Mouse (Mus musculus) stomach, embryonic 15.5 days (tissue): ENCODE results near the gene Rbm24. TPM values are rescaled to one million over a fixed set of nuclear protein-coding genes. Genes with fewer than 3 reads are reported as not detected.

ENCODE experiments used
- ATAC-seq: fragments of 200-750 bp; cut with Nextera tagmentation; 2 replicates; pipeline ENCODE4 v1.8.0; 2017; ENCODE audit warnings: low read depth, moderate number of reproducible peaks, moderate TSS enrichment; ENCODE audit not compliant: insufficient read depth, low FRiP score
- H3K27ac ChIP-seq: fragments of 300-500 bp; sonication (generic); 2 replicates; pipeline ENCODE4 v1.5.1; 2015; ENCODE audit warnings: mild to moderate bottlenecking, inconsistent platforms
- H3K27me3 ChIP-seq: fragments of 300-500 bp; sonication (generic); replicated peaks from 2 replicates; pipeline ENCODE4 v1.6.1; 2015; ENCODE audit warnings: inconsistent platforms
- H3K36me3 ChIP-seq: fragments of 300-500 bp; sonication (generic); 2 replicates; pipeline ENCODE4 v1.6.1; 2015; ENCODE audit warnings: inconsistent platforms
- H3K4me1 ChIP-seq: fragments of 300-500 bp; sonication (generic); 2 replicates; pipeline ENCODE4 v1.6.1; 2015; ENCODE audit warnings: inconsistent platforms
- H3K4me2 ChIP-seq: fragments of 300-500 bp; sonication (generic); 2 replicates; pipeline ENCODE4 v1.6.1; 2015; ENCODE audit warnings: mild to moderate bottlenecking, inconsistent platforms
- H3K4me3 ChIP-seq: fragments of 300-500 bp; sonication (generic); replicated peaks from 2 replicates; pipeline ENCODE4 v1.5.1; 2015; ENCODE audit warnings: inconsistent platforms
- H3K9ac ChIP-seq: fragments of 300-500 bp; sonication (generic); 2 replicates; pipeline ENCODE4 v1.6.1; 2015; ENCODE audit warnings: inconsistent platforms
- H3K9me3 ChIP-seq: fragments of 300-500 bp; sonication (generic); 2 replicates; pipeline ENCODE4 v1.6.1; 2016; ENCODE audit warnings: inconsistent platforms
- WGBS: fragments of 180-500 bp; shearing (Covaris S2); methylation state at CpG from one replicate; pipeline ENCODE4 v1.1.7; 2015; 5-methylcytosine and 5-hydroxymethylcytosine counted together
- polyA plus RNA-seq: library from polyadenylated mRNA; unstranded; fragments of >200 nt; fragmentation: Nextera tagmentation; extraction: Ambion mirVana; gene quantifications from 2 replicates; pipeline ENCODE4 v1.2.1, GENCODE M21; 2015

Rbm24 gene
- 2.2 and 2.3 TPM in 2 replicates for polyA plus RNA-seq

DNA sequence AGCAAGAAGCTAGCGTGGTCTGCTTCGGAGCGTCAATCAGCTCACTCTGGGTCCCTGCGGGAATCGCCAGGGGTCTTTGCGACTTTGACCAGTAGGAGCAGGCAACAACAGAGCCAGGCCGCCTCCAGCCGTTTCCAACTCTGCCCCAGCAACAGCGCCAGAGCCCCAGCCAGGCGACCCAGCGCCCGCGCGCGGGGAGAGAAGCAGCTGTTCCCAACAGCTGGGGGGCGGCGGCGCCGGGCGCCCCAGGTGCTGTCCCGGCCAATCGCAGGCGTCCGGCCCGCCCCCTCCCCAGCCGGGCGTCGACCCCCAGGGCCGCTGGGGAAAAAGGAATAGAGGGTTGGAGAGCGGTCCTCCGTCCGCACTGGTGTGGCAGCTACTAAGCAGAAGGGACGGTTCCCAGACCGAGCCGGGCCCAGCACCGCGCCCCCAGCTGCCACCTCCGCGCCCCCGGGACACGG, at the start of gene Rbm24:
Rbm24 (plus strand) TSS at position 294 of the 461 bp plus-strand sequence.
- no peaks in the 10 kb centered on the region for H3K36me3 ChIP-seq
- H3K27ac ChIP-seq, result no peak within 1 kb of the TSS
- H3K4me1 ChIP-seq, result peaks cover 6% of the 10 kb centered on the region; the same call in 1 of the 2 replicates
- peak within 1 kb of the TSS; percentile 52 for H3K4me3 ChIP-seq
- WGBS, result under 1% methylated on average over 39 of the region's 41 CpGs
- no peaks in the 10 kb centered on the region for H3K27me3 ChIP-seq
- H3K9me3 ChIP-seq, result no peaks in the 10 kb centered on the region
- ATAC-seq, result peak; percentile 66; the same call in 1 of the 2 replicates
- peak within 1 kb of the TSS; percentile 95 for H3K4me2 ChIP-seq
- H3K9ac ChIP-seq, result peak within 1 kb of the TSS; percentile 20; the same call in 1 of the 2 replicates

DNA sequence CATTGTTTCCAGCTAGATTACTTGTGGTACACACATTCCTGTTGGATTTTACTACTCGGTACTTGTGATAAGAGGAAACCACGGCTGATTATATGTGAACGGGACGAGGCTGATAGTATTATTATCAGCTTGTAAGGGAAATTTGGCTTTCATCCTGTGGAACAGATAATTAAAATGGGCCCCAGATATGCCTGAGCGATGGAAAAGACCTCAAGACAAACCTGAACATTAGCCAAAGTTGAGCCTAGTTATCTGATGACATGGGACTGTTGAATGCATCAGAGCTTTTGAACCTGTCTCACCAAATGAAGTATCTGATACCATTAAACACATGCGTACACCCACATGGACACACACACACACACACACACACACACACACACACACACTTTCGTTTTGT, 45.4 kb upstream of the Rbm24 start:
- Histone ChIP-seq H3K27me3 (no peaks in the 10 kb centered on the region), H3K4me2 (no peak overlapping the region)
- WGBS, result 68% methylated on average over 7 of the region's 7 CpGs

DNA sequence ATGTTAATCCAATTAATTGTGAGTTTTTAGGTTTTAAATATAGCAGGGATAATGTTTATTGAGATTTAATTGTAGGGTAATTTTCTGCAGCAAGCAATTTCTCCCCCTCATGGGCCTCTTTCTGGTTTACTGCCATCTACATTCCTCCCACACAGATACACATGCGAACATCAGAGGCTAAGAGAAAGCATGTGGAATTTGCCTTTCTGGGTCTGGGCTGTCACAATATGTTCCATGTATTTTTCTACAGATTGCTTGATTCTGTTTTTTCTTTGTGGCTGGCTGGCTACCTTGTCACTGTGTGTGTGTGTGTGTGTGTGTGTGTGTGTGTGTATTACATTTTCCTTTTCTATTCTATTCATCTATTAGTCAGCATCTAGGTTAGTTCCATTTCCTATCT, 42.9 kb upstream of the Rbm24 start:
- 68% methylated on average over 1 of the region's 1 CpGs for WGBS
- H3K4me2 ChIP-seq, result no peak overlapping the region
- no peak overlapping the region for H3K4me3 ChIP-seq
- H3K36me3 ChIP-seq, result no peaks in the 10 kb centered on the region
- no peak overlapping the region for H3K27ac ChIP-seq
- no peaks in the 10 kb centered on the region for H3K4me1 ChIP-seq
- ATAC-seq, result no peak
- no peaks in the 10 kb centered on the region for H3K9me3 ChIP-seq
- no peaks in the 10 kb centered on the region for H3K27me3 ChIP-seq
- H3K9ac ChIP-seq, result no peak overlapping the region

More for the DNA sequence above, 45.4 kb upstream of the Rbm24 start:
- no peak for ATAC-seq
- no peaks in the 10 kb centered on the region for H3K36me3 ChIP-seq
- no peak overlapping the region for H3K4me3 ChIP-seq
- H3K4me1 ChIP-seq, result no peaks in the 10 kb centered on the region
- H3K9me3 ChIP-seq, result no peaks in the 10 kb centered on the region
- H3K9ac ChIP-seq, result no peak overlapping the region
- H3K27ac ChIP-seq, result no peak overlapping the region

DNA sequence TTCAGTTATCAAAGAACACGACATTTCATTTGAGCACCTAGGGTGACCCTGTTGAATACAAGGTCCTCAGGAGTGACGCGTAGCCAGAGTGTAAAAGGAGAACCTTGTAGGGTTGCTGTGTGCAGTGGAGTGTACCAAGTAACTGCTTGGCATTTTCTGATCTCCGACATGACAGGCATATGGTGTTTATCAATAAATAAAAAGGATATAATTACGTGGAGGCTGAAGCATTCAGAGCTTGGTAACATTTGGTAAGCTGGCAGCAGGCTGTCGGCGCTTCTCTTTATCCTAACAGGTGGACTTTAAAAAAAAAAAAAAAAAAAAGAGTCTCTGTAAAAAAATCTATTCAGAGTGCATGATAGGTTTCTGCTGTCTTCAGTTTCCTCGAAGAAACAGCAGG, 30.8 kb upstream of the Rbm24 start:
- Histone ChIP-seq H3K27me3 (no peaks in the 10 kb centered on the region), H3K36me3 (no peaks in the 10 kb centered on the region), H3K4me3 (no peak overlapping the region), H3K27ac (no peak overlapping the region), H3K9ac (no peak overlapping the region), H3K9me3 (no peaks in the 10 kb centered on the region), H3K4me2 (no peak overlapping the region), H3K4me1 (no peaks in the 10 kb centered on the region)
- ATAC-seq, result no peak
- 85% methylated on average over 8 of the region's 8 CpGs for WGBS

DNA sequence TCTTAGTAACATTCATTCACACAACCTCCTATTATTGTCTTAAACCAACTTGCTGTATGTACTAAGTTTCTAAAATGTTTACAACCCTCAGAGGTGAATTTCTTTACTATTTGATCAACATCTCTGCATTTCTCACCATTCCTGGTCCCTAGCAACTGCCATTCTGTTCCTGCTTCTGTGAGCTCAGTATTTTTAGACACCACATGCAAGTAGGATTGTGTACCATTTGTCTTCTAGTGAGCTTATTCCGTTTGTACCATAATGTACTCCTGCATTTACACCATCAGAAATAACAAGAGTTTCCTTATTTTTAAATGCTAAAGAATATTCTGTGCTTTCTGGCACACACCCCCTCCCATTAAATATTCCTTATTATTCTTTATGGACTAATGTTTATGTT, 26.6 kb upstream of the Rbm24 start:
- H3K9ac ChIP-seq, result no peak overlapping the region
- no peak overlapping the region for H3K4me3 ChIP-seq
- no peaks in the 10 kb centered on the region for H3K36me3 ChIP-seq
- no peak overlapping the region for H3K4me2 ChIP-seq
- ATAC-seq, result no peak
- WGBS, result 70% methylated on average over 1 of the region's 1 CpGs
- no peaks in the 10 kb centered on the region for H3K9me3 ChIP-seq
- H3K4me1 ChIP-seq, result no peaks in the 10 kb centered on the region
- no peak overlapping the region for H3K27ac ChIP-seq
- no peaks in the 10 kb centered on the region for H3K27me3 ChIP-seq

DNA sequence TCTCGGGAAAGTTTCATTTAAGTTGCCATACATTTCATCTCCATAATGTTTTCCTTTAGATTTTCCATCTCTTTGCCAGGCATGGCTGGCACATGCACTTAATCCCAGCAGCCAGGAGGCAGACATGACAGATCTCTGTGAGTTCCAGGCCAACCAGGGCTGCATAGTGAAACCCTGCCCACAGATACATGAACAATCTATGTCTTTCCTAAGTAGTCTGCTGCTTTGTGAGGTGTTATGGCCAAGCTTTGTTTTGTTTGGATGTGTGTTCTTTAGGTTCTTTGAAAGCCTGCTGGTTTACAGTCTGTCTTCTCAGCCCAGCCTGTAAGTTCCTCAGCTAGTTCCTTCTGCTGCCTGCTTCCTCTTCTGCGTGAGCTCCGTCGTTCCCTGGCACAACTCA, 25.3 kb upstream of the Rbm24 start:
- Histone ChIP-seq H3K4me3 (no peak overlapping the region), H3K36me3 (no peaks in the 10 kb centered on the region), H3K27me3 (no peaks in the 10 kb centered on the region), H3K27ac (no peak overlapping the region), H3K4me1 (no peaks in the 10 kb centered on the region), H3K9me3 (no peaks in the 10 kb centered on the region), H3K4me2 (no peak overlapping the region), H3K9ac (no peak overlapping the region)
- no peak for ATAC-seq
- WGBS, result 75% methylated on average over 4 of the region's 4 CpGs

DNA sequence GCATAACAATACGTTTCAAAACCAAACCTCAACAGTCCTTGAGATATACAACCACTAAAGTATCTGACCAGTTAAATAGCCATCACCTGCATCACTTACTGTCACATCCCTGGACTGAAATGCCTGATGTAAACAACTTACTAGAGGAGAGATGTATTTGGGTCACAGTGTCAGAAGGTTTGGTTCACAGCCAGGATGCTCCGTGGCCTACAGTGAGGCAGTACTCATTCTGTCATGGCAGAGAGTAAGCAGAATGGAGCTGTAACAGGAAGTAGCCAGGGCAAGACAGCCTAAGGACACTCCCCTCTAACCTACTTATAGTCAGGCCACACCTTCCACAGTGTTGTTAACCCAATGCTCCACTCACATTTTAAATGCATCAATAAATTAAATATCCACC, 24.3 kb upstream of the Rbm24 start:
- ATAC-seq, result no peak
- no peaks in the 10 kb centered on the region for H3K27me3 ChIP-seq
- 59% methylated on average over 2 of the region's 2 CpGs for WGBS
- H3K27ac ChIP-seq, result no peak overlapping the region
- no peaks in the 10 kb centered on the region for H3K4me1 ChIP-seq
- no peaks in the 10 kb centered on the region for H3K36me3 ChIP-seq
- H3K4me3 ChIP-seq, result no peak overlapping the region
- H3K4me2 ChIP-seq, result no peak overlapping the region
- H3K9me3 ChIP-seq, result no peaks in the 10 kb centered on the region
- no peak overlapping the region for H3K9ac ChIP-seq

DNA sequence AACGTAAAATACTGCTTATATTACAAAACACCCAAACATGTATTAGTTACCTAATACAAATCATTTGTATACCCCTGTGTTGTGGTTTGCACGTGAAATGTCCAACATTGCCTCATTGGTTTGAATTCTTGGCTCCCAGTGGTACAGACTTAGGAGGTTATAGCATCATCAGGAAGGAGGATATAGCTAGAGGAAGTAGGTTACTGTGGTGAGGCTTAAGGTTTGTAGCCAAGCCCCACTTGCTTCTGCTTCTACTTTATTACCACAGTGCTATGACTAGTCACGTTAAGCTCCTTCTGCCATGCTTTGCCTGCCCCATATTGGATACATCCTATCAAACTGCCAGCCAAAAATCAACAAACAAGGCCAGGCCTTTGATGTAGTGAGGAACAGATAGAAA, 21.0 kb upstream of the Rbm24 start:
- no peak overlapping the region for H3K9ac ChIP-seq
- no peak overlapping the region for H3K4me2 ChIP-seq
- WGBS, result 68% methylated on average over 3 of the region's 3 CpGs
- H3K27ac ChIP-seq, result no peak overlapping the region
- H3K27me3 ChIP-seq, result no peaks in the 10 kb centered on the region
- no peak for ATAC-seq
- no peak overlapping the region for H3K4me3 ChIP-seq
- H3K4me1 ChIP-seq, result no peaks in the 10 kb centered on the region
- H3K36me3 ChIP-seq, result no peaks in the 10 kb centered on the region
- H3K9me3 ChIP-seq, result no peaks in the 10 kb centered on the region

DNA sequence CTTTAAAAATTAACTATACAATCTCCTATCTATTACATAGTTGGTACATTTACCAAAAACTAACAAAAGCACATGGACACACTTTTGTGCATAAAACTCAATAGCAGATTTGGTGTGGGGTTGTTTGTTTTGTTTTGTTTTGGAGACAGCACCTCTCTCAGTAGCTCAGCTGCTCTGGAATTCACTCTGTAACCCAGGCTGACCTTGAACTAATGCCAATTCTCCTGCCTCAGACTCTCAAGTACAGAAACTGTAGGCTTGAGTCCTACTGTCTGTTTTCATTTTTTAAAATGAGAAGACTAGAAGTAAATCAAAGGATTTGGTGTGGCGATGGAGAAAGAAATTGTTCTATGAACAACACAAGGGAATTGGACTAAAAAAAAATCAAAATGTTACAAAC, 11.1 kb upstream of the Rbm24 start:
- Histone ChIP-seq H3K9ac (no peak overlapping the region), H3K4me2 (no peak overlapping the region), H3K27me3 (no peaks in the 10 kb centered on the region), H3K4me3 (no peak overlapping the region), H3K4me1 (no peaks in the 10 kb centered on the region), H3K36me3 (no peaks in the 10 kb centered on the region), H3K27ac (no peak overlapping the region), H3K9me3 (no peaks in the 10 kb centered on the region)
- ATAC-seq, result no peak
- WGBS, result 74% methylated on average over 1 of the region's 1 CpGs

DNA sequence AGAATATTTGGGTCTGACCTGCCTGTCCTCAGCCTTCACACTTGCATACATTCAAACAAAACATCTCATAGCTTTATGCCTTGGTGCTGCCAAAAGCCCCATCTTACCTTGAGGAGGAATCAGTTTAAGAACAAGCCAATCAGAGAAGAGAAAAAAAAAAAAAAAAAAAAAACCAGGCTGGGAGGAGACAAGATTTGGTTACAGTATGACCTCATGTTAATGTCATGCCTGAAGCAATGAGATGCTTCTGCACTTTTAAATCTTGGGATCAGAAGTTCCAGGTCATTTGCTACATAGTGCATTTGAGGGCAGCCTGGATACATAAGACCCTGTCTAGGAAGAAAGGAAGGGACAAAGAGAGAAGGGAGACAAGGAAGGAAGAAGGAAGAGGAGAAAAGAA, 6.0 kb upstream of the Rbm24 start:
- H3K4me1 ChIP-seq, result no peaks in the 10 kb centered on the region
- ATAC-seq, result no peak
- no peak overlapping the region for H3K9ac ChIP-seq
- no peak overlapping the region for H3K4me3 ChIP-seq
- no peak overlapping the region for H3K27ac ChIP-seq
- H3K36me3 ChIP-seq, result no peaks in the 10 kb centered on the region
- no peaks in the 10 kb centered on the region for H3K27me3 ChIP-seq
- no peaks in the 10 kb centered on the region for H3K9me3 ChIP-seq
- no peak overlapping the region for H3K4me2 ChIP-seq

DNA sequence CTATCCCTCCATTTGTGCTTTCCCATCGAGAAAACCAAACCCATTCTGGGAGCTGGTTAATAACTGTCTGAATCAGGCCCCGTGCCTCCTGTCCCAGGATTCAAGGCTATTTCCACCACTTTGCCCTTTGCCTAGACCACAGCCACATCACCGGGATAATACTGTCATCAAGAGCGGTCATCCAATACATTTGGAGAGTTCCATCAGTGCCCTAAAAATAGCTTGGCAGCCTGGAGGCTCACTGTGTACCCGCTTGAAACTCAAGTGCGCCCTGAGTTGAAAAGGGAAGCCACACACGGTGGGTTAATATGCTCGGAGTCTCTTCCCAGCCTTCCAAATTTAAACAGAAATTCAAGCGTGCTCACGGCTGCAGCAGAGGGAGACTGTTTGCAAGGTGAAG, 4.6 kb upstream of the Rbm24 start:
- H3K4me3 ChIP-seq, result no peak overlapping the region
- 56% methylated on average over 10 of the region's 10 CpGs for WGBS
- H3K36me3 ChIP-seq, result no peaks in the 10 kb centered on the region
- H3K4me2 ChIP-seq, result no peak overlapping the region
- ATAC-seq, result no peak
- H3K27ac ChIP-seq, result no peak overlapping the region
- H3K9ac ChIP-seq, result no peak overlapping the region
- peaks cover 6% of the 10 kb centered on the region; the same call in 1 of the 2 replicates for H3K4me1 ChIP-seq
- H3K27me3 ChIP-seq, result no peaks in the 10 kb centered on the region
- no peaks in the 10 kb centered on the region for H3K9me3 ChIP-seq

DNA sequence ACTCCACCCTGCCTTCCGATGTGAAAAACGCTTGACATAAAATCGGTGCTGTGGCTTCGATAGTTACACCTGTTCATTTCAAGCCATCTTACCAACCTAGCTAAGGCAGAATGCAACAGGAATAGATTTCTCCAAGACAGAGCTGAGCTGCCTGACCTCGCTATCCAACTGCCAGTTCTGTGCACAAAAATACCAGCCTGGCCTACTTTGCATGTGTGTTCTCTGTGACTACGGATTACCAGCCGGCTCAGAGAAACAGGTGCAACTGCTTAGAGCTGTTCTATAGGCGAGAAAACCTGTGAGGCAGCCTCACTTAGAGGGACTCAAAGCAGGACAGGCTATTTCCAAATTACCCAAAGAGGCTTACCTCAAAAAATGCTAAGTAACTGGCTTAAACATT, 4.2 kb upstream of the Rbm24 start:
- peaks cover 6% of the 10 kb centered on the region; the same call in 1 of the 2 replicates for H3K4me1 ChIP-seq
- H3K4me2 ChIP-seq, result no peak overlapping the region
- no peaks in the 10 kb centered on the region for H3K27me3 ChIP-seq
- H3K27ac ChIP-seq, result no peak overlapping the region
- no peaks in the 10 kb centered on the region for H3K36me3 ChIP-seq
- no peak overlapping the region for H3K9ac ChIP-seq
- ATAC-seq, result no peak
- 73% methylated on average over 8 of the region's 8 CpGs for WGBS
- no peak overlapping the region for H3K4me3 ChIP-seq
- H3K9me3 ChIP-seq, result no peaks in the 10 kb centered on the region

DNA sequence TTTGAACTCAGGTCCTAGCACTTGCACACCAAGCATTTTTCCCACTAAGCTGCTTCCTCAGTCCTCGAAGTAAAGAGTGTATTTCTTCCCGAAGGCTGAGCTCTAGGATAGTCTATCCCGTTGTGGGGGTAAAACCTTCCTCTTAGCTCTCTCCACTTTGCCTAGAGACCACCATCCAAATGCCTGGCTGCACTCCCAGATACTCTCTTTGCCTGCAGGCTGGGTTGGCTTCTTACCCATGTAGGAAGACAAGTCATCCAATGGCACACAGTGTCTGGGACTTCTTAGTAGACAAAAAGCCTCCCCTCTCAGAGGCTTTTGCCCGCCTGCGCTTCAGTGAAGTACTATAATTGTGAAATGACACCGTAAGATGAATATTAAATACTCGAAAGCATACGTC, 2.2 kb upstream of the Rbm24 start:
- H3K9ac ChIP-seq, result no peak overlapping the region
- no peak overlapping the region for H3K4me2 ChIP-seq
- H3K4me1 ChIP-seq, result peaks cover 6% of the 10 kb centered on the region; the same call in 1 of the 2 replicates
- ATAC-seq, result no peak
- no peaks in the 10 kb centered on the region for H3K36me3 ChIP-seq
- 86% methylated on average over 8 of the region's 8 CpGs for WGBS
- H3K27ac ChIP-seq, result no peak overlapping the region
- H3K4me3 ChIP-seq, result no peak overlapping the region
- no peaks in the 10 kb centered on the region for H3K27me3 ChIP-seq
- no peaks in the 10 kb centered on the region for H3K9me3 ChIP-seq
